Mouse (Mus musculus) thymus, adult 2 months (tissue): ENCODE data around the gene Msi2.

ENCODE experiments used
- CTCF ChIP-seq: fragments of 200-500 bp; IDR thresholded peaks from 2 replicates; pipeline ENCODE4 v1.5.1; 2012; ENCODE audit warnings: mild to moderate bottlenecking, control low read depth, low read length, moderate library complexity, borderline replicate concordance; ENCODE audit not compliant: control insufficient read depth, poor library complexity, insufficient read depth; ENCODE audit errors: extremely low read depth
- POLR2A ChIP-seq: fragments of 200-500 bp; IDR thresholded peaks from 2 replicates; pipeline ENCODE4 v1.6.1; 2012; ENCODE audit warnings: mild to moderate bottlenecking, low read length, control low read depth, moderate library complexity; ENCODE audit not compliant: control insufficient read depth, poor library complexity, insufficient read depth; ENCODE audit errors: extremely low read depth

GRCm38 (mm10) chr11:88419064-88419463 is 299.2 kb downstream of the Msi2 start:
- TF ChIP-seq CTCF: no peak
- no peak for TF ChIP-seq POLR2A
